Mouse (Mus musculus) adrenal gland, adult 18-20 months (tissue): ENCODE measurements at regions not wholly inside any gene's neighbourhood (a gene's known extent, or its start where the extent isn't known, plus 50 kb on each side); places are given as distances from the start of the nearest gene placed in this dataset.

Experiments used
- DNase-seq, 2 experiments: peaks; one replicate each; pipeline ENCODE4 v3.0.0; 2021 to 2022; ENCODE audit warnings: low spot score in 2 of 2

- DNase-seq, result no peak
Measured at GRCm38 (mm10) chr13:78580863-78581595, 381.5 kb upstream of the Nr2f1 start.

DNA sequence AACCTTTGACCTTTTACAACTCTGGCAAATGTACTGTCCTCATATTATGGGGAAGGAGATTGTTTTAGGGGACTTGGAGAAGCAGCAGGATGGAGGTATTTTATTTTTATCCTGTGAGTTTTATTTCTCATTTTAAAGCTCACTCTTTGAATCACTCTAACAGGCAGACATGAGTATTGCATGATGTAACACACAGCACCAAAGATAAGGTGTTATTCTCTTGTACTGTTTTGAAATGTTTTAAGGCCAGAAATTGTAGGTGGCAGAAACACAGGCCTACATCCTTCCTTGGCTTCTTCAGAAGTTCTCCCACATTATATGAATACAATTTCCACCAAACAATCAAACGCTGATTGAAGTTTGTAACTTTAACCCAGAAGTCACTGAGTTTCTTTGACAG, 377.9 kb upstream of the Nr2f1 start:
- DNase-seq, result no peak

DNA sequence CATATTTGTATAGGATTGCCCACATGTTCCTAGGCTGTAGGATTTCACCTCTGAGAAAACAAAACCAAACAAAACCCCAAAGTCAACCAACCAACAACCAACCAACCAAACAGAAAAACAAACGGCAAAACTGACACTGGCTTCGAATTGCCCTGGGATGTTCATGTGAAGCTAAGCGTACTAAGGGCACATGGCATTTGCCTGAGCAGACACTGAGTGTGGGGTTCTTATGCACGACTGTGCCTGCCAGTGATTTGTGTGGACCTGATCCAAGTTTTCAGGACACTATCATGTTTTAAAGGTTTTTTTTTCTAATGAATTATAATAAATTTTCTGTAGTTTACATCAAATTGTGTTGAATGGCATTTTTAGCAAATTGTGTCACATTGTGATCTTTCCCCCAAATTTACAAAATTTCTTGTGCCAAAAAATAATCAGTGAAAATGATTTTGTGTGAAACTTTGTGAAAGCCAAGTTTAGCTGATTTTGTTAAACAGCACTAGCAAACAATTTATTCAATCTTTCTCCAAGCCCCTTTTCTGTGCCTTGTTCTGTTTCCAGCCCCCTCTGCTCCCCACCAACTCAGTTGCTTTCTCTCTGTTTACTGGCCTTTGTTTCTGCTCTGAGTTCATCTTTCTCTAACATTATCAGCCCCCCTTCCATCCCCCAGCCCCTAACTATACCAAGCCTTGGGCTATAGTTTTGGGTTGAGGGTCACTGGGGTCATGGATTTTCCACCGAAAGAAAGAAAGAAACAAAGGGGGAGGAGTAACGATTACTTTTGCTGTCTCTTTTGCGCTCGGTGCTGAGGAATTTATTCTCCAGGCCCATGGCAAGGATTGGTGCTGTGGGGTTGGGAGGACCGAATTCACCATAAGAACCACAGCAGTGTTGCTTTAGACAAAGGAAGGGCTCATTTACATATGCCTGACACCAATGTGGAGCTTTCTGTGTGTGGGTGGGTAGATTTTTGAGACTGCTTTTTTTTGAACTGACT, 377.0 kb upstream of the Nr2f1 start:
- DNase-seq, result no peak

DNA sequence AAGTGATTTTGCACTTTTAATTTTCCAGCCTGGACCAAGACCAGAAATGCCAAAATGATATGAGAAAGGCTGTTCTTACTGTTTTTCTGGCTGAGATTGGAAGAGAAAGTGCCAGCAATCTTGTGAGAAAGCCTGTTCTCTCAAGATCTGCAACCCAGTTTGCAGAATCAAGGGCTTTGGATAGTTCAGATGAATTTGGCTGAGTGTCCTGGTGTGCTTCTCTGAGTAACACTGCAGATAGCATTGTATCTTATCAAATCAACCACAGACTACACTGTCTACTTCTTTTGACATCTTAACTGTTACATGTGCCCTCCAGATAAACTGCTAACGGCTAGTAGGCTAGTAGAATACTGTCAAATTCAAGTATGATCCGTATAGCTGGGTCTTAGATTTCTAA, 371.5 kb upstream of the Nr2f1 start:
- DNase-seq, result no peak

- no peak for DNase-seq
Measured at GRCm38 (mm10) chr13:78524446-78524937, 324.9 kb upstream of the Nr2f1 start.

GRCm38 (mm10) chr13:78520771-78521170, 321.2 kb upstream of the Nr2f1 start:
- no peak for DNase-seq

DNA sequence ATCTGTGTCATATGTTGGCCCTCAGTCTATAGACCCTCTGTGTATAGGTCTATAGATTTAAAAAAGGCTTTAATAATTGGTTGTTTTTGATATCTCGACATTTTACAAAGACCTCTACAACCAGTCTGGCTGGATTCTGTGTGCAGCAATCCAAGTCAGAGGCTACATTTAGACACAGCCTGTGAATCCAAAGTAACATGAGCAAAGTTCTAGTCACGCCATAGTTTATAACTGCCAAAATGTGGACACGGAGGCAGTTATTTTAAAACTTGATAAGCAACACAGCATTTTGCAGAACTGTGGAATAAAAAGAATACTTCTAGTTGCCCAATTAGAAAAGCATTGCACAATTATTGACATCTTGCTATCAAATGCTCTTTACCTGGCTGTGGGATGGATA, 320.6 kb upstream of the Nr2f1 start:
- no peak for DNase-seq

DNA sequence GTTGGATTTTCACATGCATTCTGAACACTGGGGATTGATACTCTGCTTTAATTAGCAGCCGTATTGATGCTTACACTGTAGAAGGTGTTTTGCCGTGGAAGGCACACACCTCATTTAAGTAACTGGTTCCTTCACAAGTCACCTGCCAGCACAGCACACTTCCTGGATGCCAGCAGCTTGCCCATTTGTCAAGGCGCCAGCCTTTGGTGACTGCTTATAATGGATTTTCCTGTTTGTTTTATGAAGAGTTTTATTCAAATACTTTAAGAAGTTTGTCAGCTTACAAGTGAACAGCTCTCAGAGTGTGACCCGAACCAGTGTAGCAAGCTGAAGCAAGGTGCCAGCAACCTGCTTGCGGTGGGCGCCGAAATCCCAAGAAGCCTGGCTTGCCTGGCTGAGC, 301.0 kb upstream of the Nr2f1 start:
- DNase-seq, result no peak

DNA sequence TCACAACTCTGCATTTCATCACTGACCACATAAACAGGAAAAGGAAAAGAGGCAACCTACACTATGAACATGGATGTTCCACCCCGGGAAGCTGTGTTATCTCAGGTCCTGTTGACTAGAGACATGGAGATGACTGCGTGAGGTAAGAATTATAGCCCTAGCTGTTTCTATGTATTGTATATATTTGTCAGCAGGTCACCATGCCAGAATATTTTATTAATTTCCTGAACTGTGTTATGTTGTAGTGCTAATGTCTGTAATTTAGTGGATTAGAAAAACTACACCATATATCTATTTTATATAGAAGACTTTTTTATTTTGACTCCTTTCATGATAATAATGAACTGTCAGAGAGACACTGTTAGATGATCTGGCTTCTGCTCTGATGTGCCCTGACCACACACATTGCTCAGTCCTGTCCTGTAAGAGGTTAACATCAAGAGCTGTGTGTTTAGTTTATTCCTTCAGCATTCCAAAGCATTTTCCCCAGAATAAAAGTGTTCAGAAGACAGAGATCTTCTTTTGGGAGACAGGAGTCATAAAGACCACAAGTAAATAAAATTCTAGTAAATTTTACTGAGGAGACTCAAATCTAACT, 284.3 kb upstream of the Nr2f1 start:
- no peak for DNase-seq

DNA sequence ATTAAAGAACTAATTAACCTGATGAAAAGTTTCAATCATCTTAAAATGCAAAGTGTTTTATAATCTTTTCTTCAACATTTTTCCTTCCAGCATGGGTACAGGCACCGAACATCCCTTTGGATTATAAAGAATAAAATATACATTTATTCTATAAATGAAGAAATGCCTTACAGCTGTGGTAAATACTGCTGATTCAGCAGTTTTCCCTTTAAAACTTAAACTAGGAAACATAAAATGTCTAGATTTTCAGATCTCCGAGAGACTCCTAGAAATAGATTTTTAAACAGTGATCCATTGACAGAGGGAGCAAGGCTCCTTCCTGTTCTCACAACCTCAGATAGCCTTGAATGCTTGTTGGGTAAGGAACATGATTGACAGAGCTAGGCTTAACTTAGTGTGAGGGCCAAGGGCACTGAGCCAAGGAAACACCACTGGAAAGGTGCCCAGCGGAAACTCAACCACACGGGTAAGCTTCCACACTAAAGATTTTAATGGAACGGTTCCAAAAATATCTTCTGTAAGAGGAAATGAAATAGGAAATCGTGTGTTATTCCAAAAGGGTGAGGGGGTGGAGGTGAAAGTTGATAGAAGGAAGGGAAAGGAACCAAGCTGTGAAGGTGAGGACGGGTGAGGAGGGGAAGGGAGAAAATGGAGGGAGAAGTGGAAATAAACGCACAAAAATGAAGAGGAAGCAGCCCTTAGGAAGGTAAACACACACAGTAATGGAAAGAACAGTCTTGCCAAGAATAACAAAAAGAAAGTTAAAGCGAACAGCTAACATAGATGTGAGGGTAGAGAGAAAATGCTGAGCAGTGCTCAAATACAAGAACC, 283.6 kb upstream of the Nr2f1 start:
- peak; percentile 41 to 59 for DNase-seq

DNA sequence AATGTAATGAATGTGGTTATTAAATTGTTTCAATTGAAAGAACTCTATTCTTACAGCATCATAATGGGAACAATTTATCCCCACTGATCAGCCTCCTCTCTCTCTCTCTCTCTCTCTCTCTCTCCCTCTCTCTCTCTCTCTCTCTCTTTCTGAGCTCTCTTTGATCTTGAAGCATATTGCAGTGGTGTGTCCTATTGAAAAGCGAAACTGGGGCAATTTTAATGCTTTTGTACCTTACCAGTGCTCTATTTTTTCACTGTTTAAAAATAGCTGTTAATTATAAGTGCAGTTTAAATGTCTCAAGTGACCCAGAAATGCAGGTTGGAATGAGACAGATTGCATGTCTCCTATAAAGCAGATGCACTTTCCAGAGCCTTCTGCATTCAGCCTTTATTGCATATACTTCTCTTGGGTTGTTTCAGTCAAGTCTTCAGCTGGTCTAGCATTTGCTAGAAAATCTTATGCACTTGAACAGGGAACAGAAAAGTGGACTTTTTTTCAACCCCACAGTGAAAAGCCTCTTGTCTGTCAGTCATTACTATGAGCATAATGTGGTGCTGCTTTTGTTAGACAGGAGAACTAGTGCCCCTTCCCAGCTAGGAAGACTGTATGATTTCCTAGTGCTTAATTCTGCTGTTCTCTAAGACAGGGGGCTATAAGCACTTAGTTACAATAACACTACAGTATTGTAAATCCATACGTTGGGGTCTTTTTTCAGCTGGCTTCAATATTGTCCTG, 251.9 kb upstream of the Nr2f1 start:
- DNase-seq, result no peak

- DNase-seq, result no peak
Measured at GRCm38 (mm10) chr13:78446726-78447031, 247.1 kb upstream of the Nr2f1 start.

- no peak for DNase-seq
Measured at GRCm38 (mm10) chr13:78445891-78446725, 246.6 kb upstream of the Nr2f1 start.

GRCm38 (mm10) chr13:78444691-78445349, 245.3 kb upstream of the Nr2f1 start:
- no peak for DNase-seq

DNA sequence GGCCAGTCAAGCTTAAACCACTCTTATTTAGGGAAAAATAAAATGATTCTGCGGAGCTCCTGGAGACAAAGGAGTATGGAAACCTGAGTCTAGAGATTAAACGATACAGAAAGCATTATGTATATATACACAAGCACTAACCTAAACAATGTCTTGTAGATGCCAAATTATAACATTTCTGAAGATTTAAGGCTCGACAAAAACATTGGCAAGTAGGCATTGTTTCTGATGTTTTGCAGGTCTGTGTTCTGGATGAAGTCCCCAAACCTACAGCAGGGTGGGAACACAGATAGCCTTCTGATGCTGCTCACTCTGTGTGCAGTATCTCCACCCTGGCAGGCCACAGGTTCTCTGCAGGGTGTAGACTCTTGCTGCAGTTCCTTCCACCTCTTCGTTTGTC, 228.9 kb upstream of the Nr2f1 start:
- no peak for DNase-seq

GRCm38 (mm10) chr13:78428084-78428445, 228.5 kb upstream of the Nr2f1 start:
- no peak for DNase-seq

- DNase-seq, result peak in 1 of 2 experiments; percentile 5
Measured at GRCm38 (mm10) chr13:78427141-78428083, 227.9 kb upstream of the Nr2f1 start.
